Mouse (Mus musculus): Measurements from ENCODE around the gene Phactr3. TPM values are rescaled to one million over a fixed set of nuclear protein-coding genes. Genes with fewer than 3 reads are reported as not detected.

Phactr3 gene
- total RNA-seq, 1 experiment = 1.1 TPM

DNA sequence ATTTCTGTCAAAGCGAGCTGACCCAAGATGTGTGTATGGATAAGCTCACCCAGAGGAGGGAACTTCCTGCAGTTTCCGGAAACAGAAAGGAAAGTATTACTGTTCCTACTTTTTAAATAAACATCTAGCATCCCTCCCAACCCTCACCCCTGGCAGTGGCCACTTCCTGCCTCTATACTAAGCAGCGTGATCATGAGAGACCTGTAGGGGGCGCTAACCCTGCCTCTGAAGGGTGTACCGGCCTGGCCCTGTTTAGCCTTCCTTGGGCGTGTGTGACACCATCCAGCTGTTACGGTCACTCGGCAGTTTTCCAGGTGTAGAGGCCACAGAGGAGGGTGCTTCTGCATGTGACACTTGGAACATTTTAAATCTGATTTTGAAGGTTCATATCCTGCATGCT lies 128.5 kb downstream of the Phactr3 start:
- Histone ChIP-seq H3K36me3 (ENCODE audit: control insufficient read depth, insufficient read depth, low read length, poor library complexity, severe bottlenecking) (no peaks in the 10 kb centered on the region), H3K4me1 (ENCODE audit: control insufficient read depth in 2 of 2, insufficient read depth in 2 of 2, low read length in 2 of 2, poor library complexity in 1 of 2) (no peaks in the 10 kb centered on the region), H3K9me3 (ENCODE audit: control insufficient read depth, insufficient read depth, low read depth, low read length) (no peaks in the 10 kb centered on the region), H3K27ac (ENCODE audit: insufficient read depth, low read depth, low read length, poor library complexity, severe bottlenecking) (no peak overlapping the region), H3K9ac (ENCODE audit: insufficient read depth, low read depth, low read length, poor library complexity, severe bottlenecking) (no peak overlapping the region), H3K4me3 (ENCODE audit: insufficient read depth in 1 of 2, low read depth in 1 of 2, low read length in 2 of 2, poor library complexity in 1 of 2, severe bottlenecking in 1 of 2) (no peak overlapping the region)
- no peak for TF ChIP-seq HCFC1 (IDR thresholded peaks at IDR 0.05; ENCODE audit: borderline replicate concordance, insufficient read depth, low read length)
- no peak for TF ChIP-seq ZC3H11A (IDR thresholded peaks at IDR 0.05; ENCODE audit: borderline replicate concordance, low read depth, low read length)
- no peak for TF ChIP-seq MAFK (IDR thresholded peaks at IDR 0.05; ENCODE audit: insufficient read depth, low read depth, low read length)
- no peak for TF ChIP-seq ZNF384 (IDR thresholded peaks at IDR 0.05; ENCODE audit: low read depth, low read length)
- no peak for TF ChIP-seq CHD2 (IDR thresholded peaks at IDR 0.05; ENCODE audit: low read depth, low read length)
- in situ Hi-C loops (cut with MboI; ENCODE audit: low sequenced_read_pairs in 2 of 2, unreplicated experiment in 2 of 2) = no loop called here
- DNase-seq (ENCODE audit: low read depth, low spot score) = no peak

DNA sequence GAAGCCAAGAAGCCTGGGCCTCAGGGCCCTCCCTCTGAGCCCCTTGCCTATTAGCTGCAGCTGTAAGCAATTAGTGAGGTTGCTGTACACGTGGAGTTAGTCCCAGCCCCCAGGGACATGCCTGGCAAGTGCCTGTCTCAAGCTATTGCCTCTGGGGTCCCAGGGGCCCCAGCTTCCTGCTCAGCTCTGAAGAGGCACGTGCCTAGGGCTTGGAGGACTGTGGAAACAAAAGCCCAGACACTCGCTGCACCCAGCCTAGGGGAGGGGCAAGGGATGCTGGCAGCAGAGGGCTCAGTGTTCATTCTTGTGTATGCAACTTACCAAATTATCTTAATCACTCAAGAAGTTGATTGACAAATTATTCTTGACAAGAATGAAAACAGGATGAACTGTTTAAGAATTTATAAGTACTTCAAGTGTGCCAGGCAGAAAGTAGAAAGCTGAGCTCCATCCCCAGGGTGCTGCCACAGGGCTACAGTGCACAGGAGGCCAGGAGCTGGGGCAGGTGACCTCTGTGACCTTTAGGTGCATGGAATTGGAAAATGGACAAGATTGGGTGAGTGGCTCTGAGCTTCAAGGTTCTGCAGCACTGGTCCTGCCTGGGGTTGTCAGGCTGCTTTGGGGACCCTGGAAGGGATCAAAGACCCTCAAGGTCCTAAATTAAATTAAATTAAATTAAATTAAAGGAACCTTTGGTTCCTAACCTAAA lies 138.5 kb downstream of the Phactr3 start:
- no peaks in the 10 kb centered on the region for H3K36me3 ChIP-seq (ENCODE audit: control insufficient read depth, insufficient read depth, low read length, poor library complexity, severe bottlenecking)
- H3K4me1 ChIP-seq (ENCODE audit: control insufficient read depth in 2 of 2, insufficient read depth in 2 of 2, low read length in 2 of 2, poor library complexity in 1 of 2) = peaks cover 0 to 11% of the 10 kb centered on the region in 2 experiments; a peak in 2 of 4 replicates
- H3K27ac ChIP-seq (ENCODE audit: insufficient read depth, low read depth, low read length, poor library complexity, severe bottlenecking) = no peak overlapping the region
- DNase-seq (ENCODE audit: low read depth, low spot score) = no peak
- H3K4me3 ChIP-seq (ENCODE audit: insufficient read depth in 1 of 2, low read depth in 1 of 2, low read length in 2 of 2, poor library complexity in 1 of 2, severe bottlenecking in 1 of 2) = no peak overlapping the region
- H3K9me3 ChIP-seq (ENCODE audit: control insufficient read depth, insufficient read depth, low read depth, low read length) = no peaks in the 10 kb centered on the region
- no peak overlapping the region for H3K9ac ChIP-seq (ENCODE audit: insufficient read depth, low read depth, low read length, poor library complexity, severe bottlenecking)
- TF ChIP-seq CHD2 (IDR thresholded peaks at IDR 0.05; ENCODE audit: low read depth, low read length) (no peak), MAFK (IDR thresholded peaks at IDR 0.05; ENCODE audit: insufficient read depth, low read depth, low read length) (no peak), HCFC1 (IDR thresholded peaks at IDR 0.05; ENCODE audit: borderline replicate concordance, insufficient read depth, low read length) (no peak), ZC3H11A (IDR thresholded peaks at IDR 0.05; ENCODE audit: borderline replicate concordance, low read depth, low read length) (no peak)
- in situ Hi-C loops (cut with MboI; ENCODE audit: low sequenced_read_pairs in 2 of 2, unreplicated experiment in 2 of 2) = no loop called here

DNA sequence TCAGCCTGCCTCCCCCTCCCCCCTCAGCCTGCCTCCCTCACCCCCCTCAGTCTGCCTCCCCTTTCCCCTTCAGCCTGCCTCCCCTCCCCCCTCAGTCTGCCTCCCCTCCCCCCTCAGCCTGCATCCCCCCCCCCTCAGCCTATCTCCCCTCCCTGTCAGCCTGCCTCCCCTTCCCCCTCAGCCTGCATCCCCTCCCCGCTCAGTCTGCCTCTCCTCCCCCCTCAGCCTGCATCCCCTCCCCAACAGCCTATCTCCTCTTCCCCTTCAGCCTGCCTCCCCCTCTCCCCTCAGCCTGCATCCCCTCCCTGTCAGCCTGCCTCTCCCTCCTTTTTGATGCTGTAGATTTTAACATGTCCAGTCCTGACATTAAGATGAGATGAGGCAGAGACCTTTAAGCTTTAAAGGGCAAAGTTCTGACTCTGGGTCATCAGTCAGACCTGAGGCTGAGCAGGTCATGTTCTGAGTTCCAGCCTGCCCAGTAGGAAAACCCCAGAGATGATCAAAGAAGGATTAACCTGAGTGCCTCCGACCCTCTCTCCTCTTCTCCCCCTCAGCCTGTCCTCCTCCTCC lies 139.3 kb downstream of the Phactr3 start:
- Histone ChIP-seq H3K4me3 (ENCODE audit: insufficient read depth in 1 of 2, low read depth in 1 of 2, low read length in 2 of 2, poor library complexity in 1 of 2, severe bottlenecking in 1 of 2) (no peak overlapping the region), H3K27ac (ENCODE audit: insufficient read depth, low read depth, low read length, poor library complexity, severe bottlenecking) (no peak overlapping the region), H3K36me3 (ENCODE audit: control insufficient read depth, insufficient read depth, low read length, poor library complexity, severe bottlenecking) (no peaks in the 10 kb centered on the region), H3K9me3 (ENCODE audit: control insufficient read depth, insufficient read depth, low read depth, low read length) (no peaks in the 10 kb centered on the region), H3K4me1 (ENCODE audit: control insufficient read depth in 2 of 2, insufficient read depth in 2 of 2, low read length in 2 of 2, poor library complexity in 1 of 2) (peaks cover 0 to 11% of the 10 kb centered on the region in 2 experiments; a peak in 2 of 4 replicates), H3K9ac (ENCODE audit: insufficient read depth, low read depth, low read length, poor library complexity, severe bottlenecking) (no peak overlapping the region)
- in situ Hi-C loops (cut with MboI; ENCODE audit: low sequenced_read_pairs in 2 of 2, unreplicated experiment in 2 of 2) = no loop called here
- no peak for TF ChIP-seq CHD2 (IDR thresholded peaks at IDR 0.05; ENCODE audit: low read depth, low read length)
- no peak for TF ChIP-seq ZC3H11A (IDR thresholded peaks at IDR 0.05; ENCODE audit: borderline replicate concordance, low read depth, low read length)
- no peak for TF ChIP-seq ZNF384 (IDR thresholded peaks at IDR 0.05; ENCODE audit: low read depth, low read length)
- no peak for TF ChIP-seq MAFK (IDR thresholded peaks at IDR 0.05; ENCODE audit: insufficient read depth, low read depth, low read length)
- no peak for TF ChIP-seq HCFC1 (IDR thresholded peaks at IDR 0.05; ENCODE audit: borderline replicate concordance, insufficient read depth, low read length)
- no peak for DNase-seq (ENCODE audit: low read depth, low spot score)

DNA sequence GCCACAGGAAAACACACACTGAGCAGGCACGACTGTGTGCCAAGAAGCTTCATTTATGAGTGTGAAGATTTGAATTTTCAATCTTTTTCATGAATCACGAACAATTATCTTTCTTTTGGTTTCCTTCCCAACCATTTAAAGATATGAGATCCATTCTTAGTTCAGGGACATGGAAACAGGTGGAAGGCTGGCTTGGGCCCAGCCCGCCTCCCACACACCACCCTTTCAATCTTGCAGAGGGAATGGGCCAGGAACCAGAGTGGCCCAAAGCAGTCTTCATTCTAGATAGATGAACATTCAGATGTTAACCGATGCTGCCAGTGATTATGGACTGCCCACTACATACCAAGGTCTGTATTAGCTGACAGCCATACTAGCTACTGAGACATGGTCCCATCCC lies 144.3 kb downstream of the Phactr3 start:
- Histone ChIP-seq H3K27ac (ENCODE audit: insufficient read depth, low read depth, low read length, poor library complexity, severe bottlenecking) (no peak overlapping the region), H3K36me3 (ENCODE audit: control insufficient read depth, insufficient read depth, low read length, poor library complexity, severe bottlenecking) (no peaks in the 10 kb centered on the region), H3K4me1 (ENCODE audit: control insufficient read depth in 2 of 2, insufficient read depth in 2 of 2, low read length in 2 of 2, poor library complexity in 1 of 2) (peaks cover 4 to 9% of the 10 kb centered on the region in 2 experiments; a peak in 2 of 4 replicates), H3K4me3 (ENCODE audit: insufficient read depth in 1 of 2, low read depth in 1 of 2, low read length in 2 of 2, poor library complexity in 1 of 2, severe bottlenecking in 1 of 2) (no peak overlapping the region), H3K9me3 (ENCODE audit: control insufficient read depth, insufficient read depth, low read depth, low read length) (no peaks in the 10 kb centered on the region), H3K9ac (ENCODE audit: insufficient read depth, low read depth, low read length, poor library complexity, severe bottlenecking) (no peak overlapping the region)
- in situ Hi-C loops (cut with MboI; ENCODE audit: low sequenced_read_pairs in 2 of 2, unreplicated experiment in 2 of 2) = loop anchor here in 1 of 2 experiments (10.0 kb wide), 1 partner anchor 128 kb away; no protein-coding TSS in a partner anchor
- DNase-seq (ENCODE audit: low read depth, low spot score) = no peak
- TF ChIP-seq ZNF384 (IDR thresholded peaks at IDR 0.05; ENCODE audit: low read depth, low read length) (no peak), MAFK (IDR thresholded peaks at IDR 0.05; ENCODE audit: insufficient read depth, low read depth, low read length) (no peak), HCFC1 (IDR thresholded peaks at IDR 0.05; ENCODE audit: borderline replicate concordance, insufficient read depth, low read length) (no peak), ZC3H11A (IDR thresholded peaks at IDR 0.05; ENCODE audit: borderline replicate concordance, low read depth, low read length) (no peak), CHD2 (IDR thresholded peaks at IDR 0.05; ENCODE audit: low read depth, low read length) (no peak)

All from ES-E14 (cell line).